Mouse (Mus musculus): ENCODE data around the gene Ubr3.

DNA sequence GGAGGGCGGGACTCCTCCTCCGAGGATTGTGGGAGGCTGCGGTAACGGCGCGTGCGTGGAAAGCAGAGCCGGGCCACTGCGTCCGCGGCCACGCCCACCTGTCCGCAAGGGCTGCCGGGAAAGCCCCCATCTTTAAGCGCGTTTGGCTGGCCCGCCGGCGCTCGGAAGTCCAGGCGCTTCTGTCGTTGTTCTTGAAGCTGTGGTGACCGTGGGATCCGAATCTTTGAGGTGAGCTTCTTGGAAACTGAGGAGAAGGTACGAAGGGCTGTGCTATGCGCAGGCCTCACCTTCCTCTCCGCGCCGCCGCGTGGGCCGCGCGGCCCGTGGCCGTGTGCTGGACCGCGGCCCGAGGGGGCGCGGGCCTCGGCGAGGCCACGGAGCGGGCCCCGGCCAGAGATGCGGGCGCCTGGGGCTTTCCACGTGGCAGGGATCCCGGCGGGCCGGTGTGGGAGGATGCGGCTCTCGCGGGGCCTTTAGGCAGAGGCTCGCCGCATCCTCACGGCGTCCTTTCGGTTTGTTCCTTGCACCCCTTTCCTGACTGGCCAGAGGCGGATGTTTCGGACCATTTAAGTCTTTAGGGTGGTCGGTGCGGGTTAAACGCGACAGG is 35.5 kb upstream of the Ubr3 start, which contains the start of gene Ssb:
- no peak for TF ChIP-seq CTCF (IDR thresholded peaks at IDR 0.05; ENCODE audit: borderline replicate concordance, insufficient read depth, low read length)
- TF ChIP-seq POLR2A (IDR thresholded peaks at IDR 0.05; ENCODE audit: low read depth, low read length), result peak; percentile 90

All from embryonic fibroblast, embryonic 13.5 days (primary cell).